Mouse (Mus musculus): ENCODE measurements around the gene H2al2a.

- TF ChIP-seq ZKSCAN1 (IDR thresholded peaks at IDR 0.05; ENCODE audit: borderline replicate concordance, low read depth, low read length) (no peak), POLR2A (IDR thresholded peaks at IDR 0.05; ENCODE audit: low read depth, low read length) (no peak), UBTF (IDR thresholded peaks at IDR 0.05; ENCODE audit: low read depth, low read length) (no peak)
Measured at GRCm38 (mm10) chr2:18033166-18034108, 36.7 kb upstream of the H2al2a start.
